Mouse (Mus musculus): ENCODE measurements around the gene Msrb2. TPM values are rescaled to one million over a fixed set of nuclear protein-coding genes. Genes with fewer than 3 reads are reported as not detected.

Msrb2 gene
- total RNA-seq, 2 experiments from 2014 or later, result 25.2 to 27.6 TPM

Other genes starting within 250 kb of the Msrb2 start
- gene Armc3, start 172.1 kb upstream of the Msrb2 start, total RNA-seq (2021), result under 1 TPM; 0.09 to 0.12 TPM
- gene Ptf1a, start 74.2 kb downstream of the Msrb2 start, total RNA-seq (2021), result not detected
- not detected for gene 4921504E06Rik, start 182.5 kb downstream of the Msrb2 start, total RNA-seq (2021)